Mouse (Mus musculus): ENCODE data around the gene Upf2. TPM values are rescaled to one million over a fixed set of nuclear protein-coding genes. Genes with fewer than 3 reads are reported as not detected.

Upf2 gene
- polyA plus RNA-seq, 1 experiment from 2014 or later = 10.1 TPM

DNA sequence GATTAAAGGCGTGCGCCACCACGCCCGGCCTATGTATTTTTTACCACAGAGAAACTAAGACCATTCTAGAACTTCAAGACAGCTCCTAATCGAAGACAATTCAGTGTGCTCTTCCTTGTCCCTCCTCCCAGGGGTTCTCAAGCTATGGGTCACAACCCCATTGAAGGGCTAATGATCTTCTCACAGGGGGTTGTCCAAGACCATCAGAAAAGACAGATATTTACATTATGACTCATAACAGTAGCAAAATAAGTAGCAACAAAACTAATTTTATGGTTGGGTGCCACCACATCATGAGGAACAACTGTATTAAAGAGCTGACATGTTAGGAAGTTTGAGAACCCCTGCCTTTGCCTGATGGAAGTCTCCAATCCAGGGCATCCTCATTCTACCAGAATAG, 19.3 kb upstream of the Upf2 start:
- Histone ChIP-seq H3K27ac (ENCODE audit: low read length) (no peak overlapping the region), H3K4me2 (ENCODE audit: low read depth, low read length) (no peak overlapping the region), H3K9me3 (ENCODE audit: control insufficient read depth, low read length) (no peaks in the 10 kb centered on the region), H3K4me3 (ENCODE audit: low read length) (no peak overlapping the region), H3K27me3 (ENCODE audit: control insufficient read depth, insufficient read depth, low read depth, low read length) (no peaks in the 10 kb centered on the region), H3K9ac (ENCODE audit: low read length) (no peak overlapping the region), H3K4me1 (replicated peaks; ENCODE audit: control insufficient read depth, insufficient read depth, low read length) (no peaks in the 10 kb centered on the region), H3K36me3 (ENCODE audit: control insufficient read depth, insufficient read depth, low read length) (no peaks in the 10 kb centered on the region)
- ATAC-seq (ENCODE audit: low read depth) = no peak
- WGBS = 91% methylated on average over 5 of the region's 5 CpGs

DNA sequence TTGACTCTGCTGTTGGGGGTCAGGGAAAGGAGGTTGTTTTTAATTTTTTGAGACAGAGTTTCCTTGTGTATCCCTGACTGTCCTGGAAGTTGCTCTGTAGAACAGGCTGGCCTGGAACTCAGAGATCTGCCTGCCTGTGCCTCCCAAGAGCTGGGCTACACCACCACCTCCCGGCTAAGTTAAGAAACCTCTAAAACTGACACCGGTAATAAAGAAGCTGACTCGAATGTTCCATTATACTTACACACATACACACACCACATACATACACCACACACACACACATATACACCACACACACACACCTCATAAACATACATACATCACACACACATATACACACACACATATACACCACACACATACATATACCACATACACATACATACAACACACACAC, 16.3 kb upstream of the Upf2 start:
- Histone ChIP-seq H3K4me3 (ENCODE audit: low read length) (no peak overlapping the region), H3K27ac (ENCODE audit: low read length) (no peak overlapping the region), H3K4me1 (replicated peaks; ENCODE audit: control insufficient read depth, insufficient read depth, low read length) (no peaks in the 10 kb centered on the region), H3K27me3 (ENCODE audit: control insufficient read depth, insufficient read depth, low read depth, low read length) (no peaks in the 10 kb centered on the region), H3K36me3 (ENCODE audit: control insufficient read depth, insufficient read depth, low read length) (no peaks in the 10 kb centered on the region), H3K9me3 (ENCODE audit: control insufficient read depth, low read length) (no peaks in the 10 kb centered on the region), H3K4me2 (ENCODE audit: low read depth, low read length) (no peak overlapping the region), H3K9ac (ENCODE audit: low read length) (no peak overlapping the region)
- 96% methylated on average over 3 of the region's 3 CpGs for WGBS
- ATAC-seq (ENCODE audit: low read depth) = no peak

DNA sequence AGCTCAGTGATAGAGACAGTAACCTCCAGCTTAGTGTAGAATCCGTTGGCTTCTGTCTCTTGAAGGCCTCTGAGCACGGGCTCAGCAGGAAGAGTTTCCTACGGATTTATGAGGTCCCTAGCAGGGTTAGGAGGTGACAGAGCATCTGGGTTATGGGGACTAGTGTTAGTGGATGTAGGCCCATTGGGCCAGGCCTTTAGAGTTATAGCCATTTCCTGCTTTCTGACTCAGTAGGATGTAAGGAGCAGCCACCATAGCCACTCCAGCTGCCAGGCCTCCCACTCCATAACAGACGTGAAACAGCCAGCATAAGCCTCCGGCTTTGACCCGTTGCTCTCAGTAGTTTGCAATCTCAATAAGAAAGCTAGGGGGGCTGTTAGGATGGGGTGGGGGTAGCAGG, 15.2 kb upstream of the Upf2 start:
- no peaks in the 10 kb centered on the region for H3K4me1 ChIP-seq (replicated peaks; ENCODE audit: control insufficient read depth, insufficient read depth, low read length)
- H3K27me3 ChIP-seq (ENCODE audit: control insufficient read depth, insufficient read depth, low read depth, low read length) = no peaks in the 10 kb centered on the region
- H3K4me2 ChIP-seq (ENCODE audit: low read depth, low read length) = no peak overlapping the region
- H3K9me3 ChIP-seq (ENCODE audit: control insufficient read depth, low read length) = no peaks in the 10 kb centered on the region
- no peak overlapping the region for H3K4me3 ChIP-seq (ENCODE audit: low read length)
- H3K9ac ChIP-seq (ENCODE audit: low read length) = no peak overlapping the region
- WGBS = 67% methylated on average over 6 of the region's 6 CpGs
- H3K36me3 ChIP-seq (ENCODE audit: control insufficient read depth, insufficient read depth, low read length) = no peaks in the 10 kb centered on the region
- ATAC-seq (ENCODE audit: low read depth) = no peak
- H3K27ac ChIP-seq (ENCODE audit: low read length) = no peak overlapping the region

DNA sequence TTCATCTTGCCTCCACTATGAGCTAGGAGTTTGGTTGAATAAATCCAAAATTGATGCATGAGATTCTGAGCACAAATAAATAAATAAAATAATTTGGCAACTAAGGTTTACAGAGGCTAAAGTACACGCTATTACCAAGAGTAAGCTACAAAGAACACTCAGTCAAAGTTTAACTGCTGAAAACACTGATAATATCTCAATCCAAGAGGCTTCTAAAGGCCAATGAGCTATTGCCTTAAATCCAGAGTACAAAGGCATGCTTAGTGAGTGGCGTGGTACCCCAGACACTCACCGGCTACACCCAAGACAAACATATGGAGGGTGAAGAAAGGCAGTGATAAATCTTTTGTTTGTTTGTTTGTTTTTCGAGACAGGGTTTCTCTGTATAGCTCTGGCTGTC, 14.7 kb upstream of the Upf2 start:
- Histone ChIP-seq H3K9ac (ENCODE audit: low read length) (no peak overlapping the region), H3K4me1 (replicated peaks; ENCODE audit: control insufficient read depth, insufficient read depth, low read length) (no peaks in the 10 kb centered on the region), H3K36me3 (ENCODE audit: control insufficient read depth, insufficient read depth, low read length) (no peaks in the 10 kb centered on the region), H3K4me2 (ENCODE audit: low read depth, low read length) (no peak overlapping the region), H3K27me3 (ENCODE audit: control insufficient read depth, insufficient read depth, low read depth, low read length) (no peaks in the 10 kb centered on the region), H3K27ac (ENCODE audit: low read length) (no peak overlapping the region), H3K9me3 (ENCODE audit: control insufficient read depth, low read length) (no peaks in the 10 kb centered on the region), H3K4me3 (ENCODE audit: low read length) (no peak overlapping the region)
- no peak for ATAC-seq (ENCODE audit: low read depth)
- 74% methylated on average over 4 of the region's 4 CpGs for WGBS

DNA sequence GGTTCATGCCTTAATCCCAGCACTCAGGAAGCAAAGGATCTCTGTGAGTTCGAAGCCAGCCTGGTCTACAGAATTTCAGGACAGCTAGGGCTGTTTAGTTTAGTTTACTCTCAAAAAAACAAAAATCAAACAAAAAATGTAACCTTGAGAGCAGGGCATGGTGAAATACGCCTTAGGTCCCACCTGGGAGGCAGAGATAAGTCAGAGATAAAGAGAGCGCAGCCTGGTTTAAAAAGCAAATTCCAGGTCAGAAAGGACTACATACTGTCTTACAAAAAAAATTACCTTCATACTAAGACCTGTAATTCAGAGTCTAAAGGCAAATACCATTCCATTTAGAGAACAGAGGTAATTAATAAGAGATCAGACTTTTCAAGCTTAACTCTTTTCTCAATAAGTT, 11.9 kb upstream of the Upf2 start:
- H3K4me3 ChIP-seq (ENCODE audit: low read length) = no peak overlapping the region
- no peak overlapping the region for H3K4me2 ChIP-seq (ENCODE audit: low read depth, low read length)
- no peaks in the 10 kb centered on the region for H3K36me3 ChIP-seq (ENCODE audit: control insufficient read depth, insufficient read depth, low read length)
- no peaks in the 10 kb centered on the region for H3K9me3 ChIP-seq (ENCODE audit: control insufficient read depth, low read length)
- H3K27me3 ChIP-seq (ENCODE audit: control insufficient read depth, insufficient read depth, low read depth, low read length) = no peaks in the 10 kb centered on the region
- H3K9ac ChIP-seq (ENCODE audit: low read length) = no peak overlapping the region
- peaks cover 5% of the 10 kb centered on the region; the same call in 1 of the 2 replicates for H3K4me1 ChIP-seq (replicated peaks; ENCODE audit: control insufficient read depth, insufficient read depth, low read length)
- 84% methylated on average over 3 of the region's 3 CpGs for WGBS
- no peak overlapping the region for H3K27ac ChIP-seq (ENCODE audit: low read length)
- ATAC-seq (ENCODE audit: low read depth) = no peak

DNA sequence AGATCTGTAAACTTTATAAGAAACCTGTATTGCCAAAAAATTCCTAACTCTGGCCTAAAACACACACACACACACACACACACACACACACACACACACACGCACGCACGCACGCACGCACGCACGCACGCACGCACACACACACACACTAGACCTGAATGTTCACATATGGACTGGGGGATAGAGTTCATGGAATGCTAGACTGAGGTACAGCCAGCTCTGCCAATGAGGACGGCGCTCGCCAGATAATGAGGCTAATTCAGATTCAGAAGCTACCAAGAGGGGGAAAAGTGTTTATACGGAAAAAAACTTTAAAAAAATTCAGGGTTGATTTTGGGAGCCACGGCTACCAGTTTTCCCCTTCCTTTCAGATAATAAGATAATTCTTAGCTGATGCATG, 11.4 kb upstream of the Upf2 start:
- 88% methylated on average over 14 of the region's 14 CpGs for WGBS
- Histone ChIP-seq H3K27me3 (ENCODE audit: control insufficient read depth, insufficient read depth, low read depth, low read length) (no peaks in the 10 kb centered on the region), H3K4me2 (ENCODE audit: low read depth, low read length) (no peak overlapping the region), H3K4me3 (ENCODE audit: low read length) (no peak overlapping the region), H3K27ac (ENCODE audit: low read length) (no peak overlapping the region), H3K9me3 (ENCODE audit: control insufficient read depth, low read length) (no peaks in the 10 kb centered on the region), H3K9ac (ENCODE audit: low read length) (no peak overlapping the region), H3K36me3 (ENCODE audit: control insufficient read depth, insufficient read depth, low read length) (no peaks in the 10 kb centered on the region), H3K4me1 (replicated peaks; ENCODE audit: control insufficient read depth, insufficient read depth, low read length) (peaks cover 5% of the 10 kb centered on the region; the same call in 1 of the 2 replicates)
- ATAC-seq (ENCODE audit: low read depth) = no peak

DNA sequence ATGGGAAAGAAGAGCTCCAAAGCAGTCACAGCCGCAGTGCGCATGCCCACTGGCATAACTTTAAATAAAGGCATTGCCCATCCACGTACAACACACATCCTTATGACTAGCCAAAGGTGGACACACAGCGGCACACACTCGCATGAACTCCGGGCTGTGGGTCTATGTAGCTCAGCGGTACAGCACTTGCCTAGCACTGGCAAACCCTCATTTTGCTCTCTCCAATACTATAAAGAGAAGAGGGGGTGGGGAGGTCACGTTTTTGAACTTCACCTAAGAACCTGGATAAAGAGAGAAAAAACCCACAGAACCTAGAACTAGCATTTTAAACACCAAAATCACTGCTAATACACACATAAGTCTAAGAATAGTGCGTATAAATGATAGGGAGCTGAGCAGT, 10.3 kb upstream of the Upf2 start:
- H3K27ac ChIP-seq (ENCODE audit: low read length) = no peak overlapping the region
- H3K4me1 ChIP-seq (replicated peaks; ENCODE audit: control insufficient read depth, insufficient read depth, low read length) = peaks cover 5% of the 10 kb centered on the region; the same call in 1 of the 2 replicates
- H3K9ac ChIP-seq (ENCODE audit: low read length) = no peak overlapping the region
- ATAC-seq (ENCODE audit: low read depth) = no peak
- no peaks in the 10 kb centered on the region for H3K36me3 ChIP-seq (ENCODE audit: control insufficient read depth, insufficient read depth, low read length)
- no peaks in the 10 kb centered on the region for H3K9me3 ChIP-seq (ENCODE audit: control insufficient read depth, low read length)
- no peaks in the 10 kb centered on the region for H3K27me3 ChIP-seq (ENCODE audit: control insufficient read depth, insufficient read depth, low read depth, low read length)
- WGBS = 91% methylated on average over 9 of the region's 9 CpGs
- no peak overlapping the region for H3K4me3 ChIP-seq (ENCODE audit: low read length)
- no peak overlapping the region for H3K4me2 ChIP-seq (ENCODE audit: low read depth, low read length)

DNA sequence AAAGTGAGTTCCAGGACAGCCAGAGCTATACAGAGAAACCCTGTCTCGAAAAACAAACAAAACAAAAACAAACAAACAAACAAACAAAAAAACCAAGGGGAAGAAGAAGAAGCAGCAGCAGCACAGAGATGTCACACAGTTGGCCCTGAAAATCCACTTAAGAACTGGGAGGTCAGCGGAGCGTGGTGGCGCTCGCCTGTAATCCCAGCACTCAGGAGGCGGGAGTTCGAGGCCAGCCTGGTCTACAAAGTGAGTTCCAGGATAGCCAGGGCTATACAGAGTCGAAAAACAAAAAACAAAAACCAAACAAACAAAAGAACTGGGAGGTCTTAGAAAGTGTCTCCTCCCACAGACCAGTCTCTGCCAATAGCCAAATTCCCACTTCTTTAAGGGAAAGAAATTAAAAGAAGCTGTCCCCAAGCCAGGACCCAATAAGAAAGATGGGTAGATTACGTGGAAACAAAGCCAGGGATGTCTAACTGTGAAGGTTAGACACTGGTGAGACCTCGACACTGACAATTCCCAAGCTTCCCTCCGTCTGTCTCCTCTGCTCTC, 9.3 kb upstream of the Upf2 start:
- H3K9ac ChIP-seq (ENCODE audit: low read length) = peak overlapping the region; percentile 70
- ATAC-seq (ENCODE audit: low read depth) = no peak; the same call in 1 of the 2 replicates
- peak overlapping the region; percentile 70 for H3K4me2 ChIP-seq (ENCODE audit: low read depth, low read length)
- 56% methylated on average over 11 of the region's 11 CpGs for WGBS
- H3K4me1 ChIP-seq (replicated peaks; ENCODE audit: control insufficient read depth, insufficient read depth, low read length) = peaks cover 5% of the 10 kb centered on the region; the same call in 1 of the 2 replicates
- no peaks in the 10 kb centered on the region for H3K9me3 ChIP-seq (ENCODE audit: control insufficient read depth, low read length)
- no peaks in the 10 kb centered on the region for H3K36me3 ChIP-seq (ENCODE audit: control insufficient read depth, insufficient read depth, low read length)
- peak overlapping the region; percentile 72 for H3K4me3 ChIP-seq (ENCODE audit: low read length)
- no peak overlapping the region for H3K27ac ChIP-seq (ENCODE audit: low read length)
- H3K27me3 ChIP-seq (ENCODE audit: control insufficient read depth, insufficient read depth, low read depth, low read length) = no peaks in the 10 kb centered on the region

DNA sequence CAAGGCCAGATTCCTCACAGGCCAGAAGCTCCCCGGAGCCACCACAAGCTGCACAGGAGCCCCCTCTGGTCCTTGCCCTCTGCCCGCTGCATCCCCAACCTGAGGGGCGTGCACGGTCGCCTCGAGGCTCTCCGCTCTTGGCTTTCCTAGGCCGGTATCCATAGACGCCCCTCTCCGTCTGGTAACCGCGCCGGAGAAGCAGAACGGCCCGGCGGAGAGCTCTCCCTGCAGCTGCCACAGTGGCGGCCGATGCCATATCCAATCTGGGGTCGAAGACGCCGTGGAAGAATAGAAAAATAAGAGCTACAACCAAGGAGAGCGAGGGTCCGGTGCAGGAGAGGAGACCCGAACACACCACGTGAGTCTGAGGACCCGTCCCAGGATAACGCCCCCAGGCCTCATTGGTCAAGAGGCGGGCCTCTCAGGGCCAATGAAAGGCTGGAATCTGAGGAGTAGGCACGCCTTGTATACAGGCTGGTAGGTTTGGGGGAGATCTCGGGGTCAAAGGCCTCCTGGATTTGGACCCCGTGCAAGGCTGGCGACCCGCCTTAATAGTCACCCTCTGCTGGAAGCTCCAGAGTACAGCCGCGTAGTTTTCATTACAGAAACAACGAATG, 8.7 kb upstream of the Upf2 start, which contains the start of gene Dhtkd1:
Dhtkd1 (minus strand) TSS at position 377 of the 617 bp plus-strand sequence.
- Histone ChIP-seq H3K27ac (ENCODE audit: low read length) (0 out of 2 replicates have a peak within 1 kb of the TSS, but pooled peaks have one; percentile 2), H3K9me3 (ENCODE audit: control insufficient read depth, low read length) (no peaks in the 10 kb centered on the region), H3K27me3 (ENCODE audit: control insufficient read depth, insufficient read depth, low read depth, low read length) (no peaks in the 10 kb centered on the region), H3K36me3 (ENCODE audit: control insufficient read depth, insufficient read depth, low read length) (no peaks in the 10 kb centered on the region), H3K9ac (ENCODE audit: low read length) (peak within 1 kb of the TSS; percentile 70), H3K4me1 (replicated peaks; ENCODE audit: control insufficient read depth, insufficient read depth, low read length) (peaks cover 5% of the 10 kb centered on the region; the same call in 1 of the 2 replicates), H3K4me2 (ENCODE audit: low read depth, low read length) (peak within 1 kb of the TSS; percentile 70), H3K4me3 (ENCODE audit: low read length) (peak within 1 kb of the TSS; percentile 72)
- WGBS = under 1% methylated on average over 36 of the region's 36 CpGs
- peak; percentile 96 for ATAC-seq (ENCODE audit: low read depth)
